In genomic region chr14:50955487-50955886, GRCm38 (mm10) we compare ENCODE assay signal across 14 mouse cellular contexts. TPM values are rescaled to one million over a fixed set of nuclear protein-coding genes. Genes with fewer than 3 reads are reported as not detected.
DNase-seq lines count a peak whose midpoint lies in the region; ATAC-seq and TF ChIP-seq lines count a peak whose summit lies in the region.
"Had no signal": no experiment of that assay in that cellular context is flagged by ENCODE, and none has a peak within 500 bp of the region (broad histone marks: within the 10 kb centered on the region; RNA-seq: fewer than 3 reads in every experiment).

No protein-coding gene starts in this region.

- no peaks in the 10 kb centered on the region for H3K27me3 ChIP-seq in heart, embryonic 15.5 days
- no peaks in the 10 kb centered on the region for H3K27me3 ChIP-seq in ES-Bruce4 (ENCODE audit: control insufficient read depth, insufficient read depth, low read length, poor library complexity, severe bottlenecking)
- H3K27me3 ChIP-seq in MEL (ENCODE audit: control insufficient read depth in 1 of 2, insufficient read depth in 2 of 2, low read length in 2 of 2): no peaks in the 10 kb centered on the region
- no peaks in the 10 kb centered on the region for H3K27me3 ChIP-seq in liver, postnatal 0 days (ENCODE audit: insufficient read depth, low read length)
- H3K27me3 ChIP-seq: limb, embryonic 15.5 days had no signal

- TF ChIP-seq CTCF in ES-Bruce4 (IDR thresholded peaks at IDR 0.05; ENCODE audit: low read depth, low read length) (no peak), MEL (IDR thresholded peaks at IDR 0.05 in 2 of 3, conservative IDR thresholded peaks at IDR 0.05 in 1 of 3; ENCODE audit: control insufficient read depth in 1 of 3, insufficient read depth in 1 of 3, low read depth in 2 of 3, low read length in 3 of 3, poor library complexity in 1 of 3, severe bottlenecking in 1 of 3) (no peak)
- no peak for TF ChIP-seq CTCF in liver, postnatal 0 days (IDR thresholded peaks at IDR 0.05; ENCODE audit: low read depth)

- no peak for DNase-seq in heart, postnatal 25 days (ENCODE audit: low spot score)
- DNase-seq in MEL (ENCODE audit: low read depth, low spot score): peak; percentile 6
- DNase-seq in liver, postnatal 0 days: no peak
- DNase-seq in neural tube, embryonic 10.5 days (ENCODE audit: extremely low spot score, low spot score): no peak
- DNase-seq in left cerebral cortex, postnatal 14 days (ENCODE audit: low spot score in 2 of 2): no peak

- H3K36me3 ChIP-seq in heart, embryonic 15.5 days: peaks cover 9% of the 10 kb centered on the region
- H3K36me3 ChIP-seq in ES-Bruce4 (ENCODE audit: control insufficient read depth, insufficient read depth, low read length, poor library complexity, severe bottlenecking) (peaks cover 4% of the 10 kb centered on the region; the same call in 1 of the 2 replicates), MEL (ENCODE audit: control insufficient read depth in 1 of 2, insufficient read depth in 2 of 2, low read length in 2 of 2) (peaks cover 0 to 2% of the 10 kb centered on the region in 2 experiments; a peak in 1 of 4 replicates)
- peaks cover 5% of the 10 kb centered on the region; the same call in 1 of the 2 replicates for H3K36me3 ChIP-seq in liver, postnatal 0 days (replicated peaks; ENCODE audit: insufficient read depth, low read length)

- TF ChIP-seq EP300 in ES-Bruce4 (IDR thresholded peaks at IDR 0.05; ENCODE audit: insufficient read depth, low read depth, low read length) (no peak), MEL (IDR thresholded peaks at IDR 0.05; ENCODE audit: low read depth in 1 of 2, low read length in 2 of 2) (no peak)
- no peak for TF ChIP-seq EP300 in liver, postnatal 0 days (IDR thresholded peaks at IDR 0.05; ENCODE audit: low read depth)

- intact Hi-C loops in heart, postnatal 25 days (cut with DNase I): no loop called here
- intact Hi-C loops in left cerebral cortex, postnatal 14 days (cut with DNase I): no loop called here

- TF ChIP-seq POLR2A in ES-Bruce4 (IDR thresholded peaks at IDR 0.05; ENCODE audit: insufficient read depth, low read length) (no peak), MEL (IDR thresholded peaks at IDR 0.05; ENCODE audit: control insufficient read depth in 1 of 2, insufficient read depth in 1 of 2, low read depth in 1 of 2, low read length in 2 of 2, poor library complexity in 1 of 2) (no peak)

- ATAC-seq in heart, embryonic 15.5 days (replicated peaks; ENCODE audit: insufficient number of reproducible peaks, insufficient read depth, low FRiP score, low read depth): no peak
- no peak for ATAC-seq in liver, postnatal 0 days

- no peaks in the 10 kb centered on the region for H3K9me3 ChIP-seq in heart, embryonic 15.5 days (replicated peaks)
- H3K9me3 ChIP-seq in ES-Bruce4 (replicated peaks; ENCODE audit: control insufficient read depth, insufficient read depth, low read length, poor library complexity, severe bottlenecking) (no peaks in the 10 kb centered on the region), MEL (replicated peaks; ENCODE audit: insufficient read depth, low read length) (no peaks in the 10 kb centered on the region)
- H3K9me3 ChIP-seq in liver, postnatal 0 days (ENCODE audit: low read length): no peaks in the 10 kb centered on the region
- H3K9me3 ChIP-seq: G1E; limb, embryonic 15.5 days had no signal

- peaks cover 3% of the 10 kb centered on the region; the same call in 1 of the 2 replicates for H3K4me1 ChIP-seq in heart, embryonic 15.5 days (replicated peaks)
- no peaks in the 10 kb centered on the region for H3K4me1 ChIP-seq in ES-Bruce4 (ENCODE audit: control insufficient read depth, insufficient read depth, low read length)
- H3K4me1 ChIP-seq in MEL (ENCODE audit: control insufficient read depth in 1 of 2, insufficient read depth in 2 of 2, low read length in 2 of 2): 0 out of 4 replicates have a peak, but pooled peaks cover 0 to 2% of the 10 kb centered on the region in 2 experiments
- H3K4me1 ChIP-seq in liver, postnatal 0 days (ENCODE audit: insufficient read depth): peaks cover 14% of the 10 kb centered on the region

- H3K4me3 ChIP-seq in heart, embryonic 15.5 days: no peak overlapping the region
- H3K4me3 ChIP-seq in ES-Bruce4 (ENCODE audit: low read depth, low read length) (no peak overlapping the region), MEL (ENCODE audit: control insufficient read depth in 1 of 2, insufficient read depth in 1 of 2, low read depth in 2 of 2, low read length in 2 of 2) (no peak overlapping the region; a peak in 1 of 4 replicates)
- peak overlapping the region; percentile 49; the same call in 1 of the 2 replicates for H3K4me3 ChIP-seq in liver, postnatal 0 days (ENCODE audit: low read depth, low read length)
- H3K4me3 ChIP-seq: limb, embryonic 15.5 days had no signal

- 83% methylated on average over 10 of the region's 10 CpGs for WGBS in heart, embryonic 15.5 days
- WGBS in liver, postnatal 0 days (ENCODE audit: insufficient replicate concordance): 61% methylated on average over 10 of the region's 10 CpGs

- H3K4me2 ChIP-seq in heart, embryonic 15.5 days: peak overlapping the region; percentile 59; the same call in 1 of the 2 replicates
- peak overlapping the region; percentile 67 for H3K4me2 ChIP-seq in liver, postnatal 0 days (ENCODE audit: low read depth, low read length)

- no peak overlapping the region for H3K9ac ChIP-seq in heart, embryonic 15.5 days
- H3K9ac ChIP-seq in ES-Bruce4 (ENCODE audit: low read depth, poor library complexity, severe bottlenecking): no peak overlapping the region
- no peak overlapping the region for H3K9ac ChIP-seq in MEL (ENCODE audit: control insufficient read depth, low read depth, low read length, poor library complexity, severe bottlenecking)
- H3K9ac ChIP-seq in liver, postnatal 0 days (replicated peaks): no peak overlapping the region
- H3K9ac ChIP-seq: limb, embryonic 15.5 days had no signal

- H3K79me2 ChIP-seq in MEL (ENCODE audit: control insufficient read depth, insufficient read depth, low read length, poor library complexity): no peaks in the 10 kb centered on the region

- no peak for TF ChIP-seq RAD21 in MEL (IDR thresholded peaks at IDR 0.05; ENCODE audit: low read depth, low read length)

- no peak overlapping the region for H3K27ac ChIP-seq in heart, embryonic 15.5 days
- H3K27ac ChIP-seq in ES-Bruce4 (ENCODE audit: insufficient read depth, low read length): peak overlapping the region; percentile 79; the same call in 1 of the 2 replicates
- no peak overlapping the region for H3K27ac ChIP-seq in MEL (ENCODE audit: control insufficient read depth, low read depth, low read length)
- peak overlapping the region; percentile 85 for H3K27ac ChIP-seq in liver, postnatal 0 days (ENCODE audit: low read depth)
- H3K27ac ChIP-seq: limb, embryonic 15.5 days had no signal

RNA-seq across cellular contexts. Expression of gene Pnp2, which starts 0.3 kb away (rescaled TPM):
- polyA plus RNA-seq in heart, embryonic 15.5 days (2015; fragmentation: Nextera tagmentation; extraction: Ambion mirVana): 0.18 and 0.41 TPM in 2 replicates
- total RNA-seq in heart, postnatal 25 days (2021): under 1 TPM; 0.61 to 0.75 TPM
- polyA plus RNA-seq in ES-Bruce4 (2011; ENCODE audit: insufficient read depth, insufficient read length, low read depth, missing spikeins) (6.1 and 9.4 TPM in 2 replicates), MEL (2012; ENCODE audit: insufficient read depth in 1 of 2, insufficient read length in 2 of 2, low read depth in 1 of 2, low replicate concordance in 2 of 2, missing spikeins in 1 of 2) (1 to 10 TPM in 1 of 2 experiments, not detected in 1; 1.7 TPM)
- 0.65 and 0.85 TPM in 2 replicates for total RNA-seq in MEL (2012; rRNA removed)
- polyA plus RNA-seq in liver, postnatal 0 days (2015; fragmentation: Nextera tagmentation; extraction: Ambion mirVana): 7.1 and 7.3 TPM in 2 replicates
- total RNA-seq in left cerebral cortex, postnatal 14 days (2021): 1 to 10 TPM in 1 of 2 experiments, under 1 TPM in 1; 0.68 to 1.5 TPM
- polyA plus RNA-seq: G1E had no signal

RNA-seq across cellular contexts. Expression of gene Gm49342, which starts 11.2 kb away (rescaled TPM):
- not detected in 2 replicates for polyA plus RNA-seq in heart, embryonic 15.5 days (2015; fragmentation: Nextera tagmentation; extraction: Ambion mirVana)
- total RNA-seq in heart, postnatal 25 days (2021): 10 to 100 TPM; 12.6 TPM
- 24.9 and 31.0 TPM in 2 replicates for polyA plus RNA-seq in ES-Bruce4 (2011; ENCODE audit: insufficient read depth, insufficient read length, low read depth, missing spikeins)
- total RNA-seq in MEL (2012; rRNA removed): 11.7 and 14.5 TPM in 2 replicates
- polyA plus RNA-seq in MEL (2012; ENCODE audit: insufficient read depth in 1 of 2, insufficient read length in 2 of 2, low read depth in 1 of 2, low replicate concordance in 2 of 2, missing spikeins in 1 of 2): 10 to 100 TPM in 1 of 2 experiments, not detected in 1; 45.2 TPM
- not detected in 2 replicates for polyA plus RNA-seq in liver, postnatal 0 days (2015; fragmentation: Nextera tagmentation; extraction: Ambion mirVana)
- 10 to 100 TPM in 1 of 2 experiments, 1 to 10 TPM in 1; 9.2 to 14.4 TPM for total RNA-seq in left cerebral cortex, postnatal 14 days (2021)
- total RNA-seq: G1E had no signal
- polyA plus RNA-seq: forebrain, embryonic 11.5 days; hindbrain, embryonic 11.5 days; kidney, embryonic 14.5 days; limb, embryonic 15.5 days; midbrain, embryonic 16.5 days; thymus, postnatal 0 days had no signal

RNA-seq across cellular contexts. Expression of gene Pnp, which starts 24.6 kb away (rescaled TPM):
- polyA plus RNA-seq in heart, embryonic 15.5 days (2015; fragmentation: Nextera tagmentation; extraction: Ambion mirVana): 29.6 and 37.3 TPM in 2 replicates
- 10 to 100 TPM; 12.2 to 13.5 TPM for total RNA-seq in heart, postnatal 25 days (2021)
- polyA plus RNA-seq in ES-Bruce4 (2011; ENCODE audit: insufficient read depth, insufficient read length, low read depth, missing spikeins) (58.9 and 64.4 TPM in 2 replicates), MEL (2012; ENCODE audit: insufficient read depth in 1 of 2, insufficient read length in 2 of 2, low read depth in 1 of 2, low replicate concordance in 2 of 2, missing spikeins in 1 of 2) (100 to 1,000 TPM in 1 of 2 experiments, 10 to 100 TPM in 1; 36.2 to 302 TPM)
- total RNA-seq in MEL (2012; rRNA removed): 46.7 and 49.7 TPM in 2 replicates
- 66.4 and 70.4 TPM in 2 replicates for polyA plus RNA-seq in liver, postnatal 0 days (2015; fragmentation: Nextera tagmentation; extraction: Ambion mirVana)
- 10 to 100 TPM; 13.7 to 15.2 TPM for total RNA-seq in left cerebral cortex, postnatal 14 days (2021)

RNA-seq across cellular contexts. Expression of gene Pip4p1, which starts 24.8 kb away (rescaled TPM):
- polyA plus RNA-seq in heart, embryonic 15.5 days (2015; fragmentation: Nextera tagmentation; extraction: Ambion mirVana): 29.8 and 39.6 TPM in 2 replicates
- total RNA-seq in heart, postnatal 25 days (2021): 10 to 100 TPM; 21.1 to 23.6 TPM
- 90.3 and 95.5 TPM in 2 replicates for polyA plus RNA-seq in ES-Bruce4 (2011; ENCODE audit: insufficient read depth, insufficient read length, low read depth, missing spikeins)
- total RNA-seq in MEL (2012; rRNA removed): 10.5 and 12.2 TPM in 2 replicates
- 10 to 100 TPM in 1 of 2 experiments, not detected in 1; 21.6 TPM for polyA plus RNA-seq in MEL (2012; ENCODE audit: insufficient read depth in 1 of 2, insufficient read length in 2 of 2, low read depth in 1 of 2, low replicate concordance in 2 of 2, missing spikeins in 1 of 2)
- polyA plus RNA-seq in liver, postnatal 0 days (2015; fragmentation: Nextera tagmentation; extraction: Ambion mirVana): 23.6 and 24.2 TPM in 2 replicates
- 10 to 100 TPM; 87.3 to 98.4 TPM for total RNA-seq in left cerebral cortex, postnatal 14 days (2021)

RNA-seq across cellular contexts. Expression of gene Apex1, which starts 30.7 kb away (rescaled TPM):
- polyA plus RNA-seq in heart, embryonic 15.5 days (2015; fragmentation: Nextera tagmentation; extraction: Ambion mirVana): 107 and 120 TPM in 2 replicates
- total RNA-seq in heart, postnatal 25 days (2021): 10 to 100 TPM; 22.6 to 23.2 TPM
- polyA plus RNA-seq in ES-Bruce4 (2011; ENCODE audit: insufficient read depth, insufficient read length, low read depth, missing spikeins): 165 and 181 TPM in 2 replicates
- 123 and 129 TPM in 2 replicates for total RNA-seq in MEL (2012; rRNA removed)
- polyA plus RNA-seq in MEL (2012; ENCODE audit: insufficient read depth in 1 of 2, insufficient read length in 2 of 2, low read depth in 1 of 2, low replicate concordance in 2 of 2, missing spikeins in 1 of 2): 100 to 1,000 TPM in 1 of 2 experiments, not detected in 1; 155 TPM
- polyA plus RNA-seq in liver, postnatal 0 days (2015; fragmentation: Nextera tagmentation; extraction: Ambion mirVana): 58.0 and 60.1 TPM in 2 replicates
- 10 to 100 TPM; 57.7 to 61.1 TPM for total RNA-seq in left cerebral cortex, postnatal 14 days (2021)

Comparison
In these comparisons a context has a peak if more than half of its experiments do, and no peak if none do; other contexts are left out.
1. H3K27ac ChIP-seq: peak in ES-Bruce4 (single experiment) and liver, postnatal 0 days (single experiment); none in heart, embryonic 15.5 days (single experiment) and MEL (single experiment).